Mouse (Mus musculus): ENCODE results near the gene 3110082I17Rik. TPM values are rescaled to one million over a fixed set of nuclear protein-coding genes. Genes with fewer than 3 reads are reported as not detected.
"Not testable (repeated sequence)": the region's sequence is repeated elsewhere in the genome, so short reads cannot be mapped to it uniquely, and the experiment has no call there.

The 3110082I17Rik gene
- polyA plus RNA-seq, 1 experiment from 2014 or later: 26.2 TPM

DNA sequence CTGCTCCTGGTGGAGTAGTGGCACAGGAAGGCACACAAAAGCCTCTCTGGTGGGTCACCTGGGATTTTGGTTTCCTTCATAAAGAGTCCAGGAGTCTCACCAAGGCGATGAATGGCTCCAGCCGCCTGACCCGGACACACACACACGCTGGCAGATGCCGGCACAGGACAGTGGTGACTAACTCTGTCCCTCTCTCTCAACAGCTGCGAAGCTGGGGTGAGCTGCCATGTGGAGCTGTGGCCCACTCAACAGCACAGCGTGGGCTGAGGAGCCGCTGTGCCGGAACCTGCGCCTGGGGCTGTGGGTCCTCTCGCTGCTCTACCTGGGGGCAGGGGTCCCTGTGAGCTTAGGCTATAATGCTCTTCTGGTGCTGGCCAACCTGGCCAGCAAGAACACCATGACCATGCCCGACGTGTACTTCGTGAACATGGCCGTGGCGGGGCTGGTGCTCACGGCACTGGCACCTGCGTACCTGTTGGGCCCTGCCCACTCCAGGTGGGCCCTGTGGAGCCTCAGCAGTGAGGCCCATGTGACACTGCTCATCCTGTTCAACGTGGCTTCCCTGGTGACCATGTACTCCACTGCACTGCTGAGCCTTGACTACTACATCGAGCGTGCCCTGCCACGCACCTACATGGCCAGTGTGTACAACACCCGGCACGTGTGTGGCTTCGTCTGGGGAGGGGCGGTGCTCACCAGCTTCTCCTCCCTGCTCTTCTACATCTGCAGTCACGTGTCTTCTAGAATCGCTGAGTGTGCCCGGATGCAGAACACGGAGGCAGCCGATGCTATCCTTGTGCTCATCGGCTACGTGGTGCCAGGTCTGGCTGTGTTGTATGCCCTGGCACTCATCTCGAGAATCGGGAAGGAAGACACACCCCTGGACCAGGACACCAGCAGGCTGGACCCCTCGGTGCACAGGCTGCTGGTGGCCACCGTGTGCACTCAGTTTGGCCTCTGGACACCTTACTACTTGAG is 67.8 kb downstream of the 3110082I17Rik start:
- Histone ChIP-seq H3K36me3 (peaks cover 59% of the 10 kb centered on the region), H3K9ac (peak overlapping the region; percentile 97), H3K4me1 (replicated peaks) (peaks cover 89% of the 10 kb centered on the region), H3K9me3 (replicated peaks) (no peaks in the 10 kb centered on the region), H3K27ac (peak overlapping the region; percentile 100), H3K4me2 (peak overlapping the region; percentile 89), H3K27me3 (no peaks in the 10 kb centered on the region), H3K4me3 (replicated peaks) (peak overlapping the region; percentile 76)
- WGBS (ENCODE audit: insufficient replicate concordance): 92% methylated on average over 37 of the region's 37 CpGs
- no peak for DNase-seq
- ATAC-seq (ENCODE audit: low read depth): no peak

- peaks cover 92% of the 10 kb centered on the region for H3K4me1 ChIP-seq (replicated peaks)
- DNase-seq: no peak
- H3K9me3 ChIP-seq (replicated peaks): no peaks in the 10 kb centered on the region
- WGBS (ENCODE audit: insufficient replicate concordance): 79% methylated on average over 11 of the region's 11 CpGs
- ATAC-seq (ENCODE audit: low read depth): no peak
- H3K4me2 ChIP-seq: peak overlapping the region; percentile 89
- no peaks in the 10 kb centered on the region for H3K27me3 ChIP-seq
- peak overlapping the region; percentile 76 for H3K4me3 ChIP-seq (replicated peaks)
- peak overlapping the region; percentile 97 for H3K9ac ChIP-seq
- H3K27ac ChIP-seq: peak overlapping the region; percentile 100
- peaks cover 59% of the 10 kb centered on the region for H3K36me3 ChIP-seq
Measured at GRCm38 (mm10) chr5:139391309-139391990, 68.9 kb downstream of the 3110082I17Rik start.

- Histone ChIP-seq H3K9ac (peak overlapping the region; percentile 97), H3K4me2 (peak overlapping the region; percentile 89), H3K36me3 (peaks cover 63% of the 10 kb centered on the region), H3K4me1 (replicated peaks) (peaks cover 98% of the 10 kb centered on the region), H3K4me3 (replicated peaks) (peak overlapping the region; percentile 76), H3K27ac (peak overlapping the region; percentile 100)
- not testable (repeated sequence) for H3K27me3 ChIP-seq; H3K9me3 ChIP-seq (replicated peaks)
- DNase-seq (peak; percentile 55), ATAC-seq (ENCODE audit: low read depth) (peak; percentile 30)
- WGBS (ENCODE audit: insufficient replicate concordance): 29% methylated on average over 5 of the region's 5 CpGs
Measured at GRCm38 (mm10) chr5:139390324-139391119, 69.8 kb downstream of the 3110082I17Rik start.

DNA sequence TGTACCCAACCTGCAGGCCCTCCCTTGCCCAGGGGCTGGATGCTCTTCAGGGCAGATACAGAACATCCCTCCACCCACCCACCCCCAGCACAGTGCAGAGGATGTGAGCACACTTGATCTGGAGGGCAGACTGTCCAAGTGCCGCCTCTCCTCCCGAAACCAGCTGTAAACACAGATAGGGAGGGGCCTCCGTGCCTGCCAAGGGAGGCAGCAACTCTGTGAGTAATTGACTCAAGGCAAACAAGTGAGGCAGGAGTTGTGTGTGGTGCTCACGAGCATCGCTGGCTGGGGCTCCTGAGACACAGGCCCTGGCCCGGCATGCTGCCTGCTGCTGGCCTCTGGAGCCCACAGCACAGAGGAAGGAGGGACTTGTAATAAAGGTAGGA is 70.7 kb downstream of the 3110082I17Rik start:
- Histone ChIP-seq H3K27ac (peak overlapping the region; percentile 100), H3K9ac (peak overlapping the region; percentile 97), H3K27me3 (no peaks in the 10 kb centered on the region), H3K4me3 (replicated peaks) (peak overlapping the region; percentile 76), H3K36me3 (peaks cover 63% of the 10 kb centered on the region), H3K4me1 (replicated peaks) (peaks cover 98% of the 10 kb centered on the region), H3K9me3 (replicated peaks) (no peaks in the 10 kb centered on the region), H3K4me2 (peak overlapping the region; percentile 89)
- ATAC-seq (ENCODE audit: low read depth) (peak; percentile 87), DNase-seq (peak; percentile 86)
- WGBS (ENCODE audit: insufficient replicate concordance): 2% methylated on average over 6 of the region's 6 CpGs

DNA sequence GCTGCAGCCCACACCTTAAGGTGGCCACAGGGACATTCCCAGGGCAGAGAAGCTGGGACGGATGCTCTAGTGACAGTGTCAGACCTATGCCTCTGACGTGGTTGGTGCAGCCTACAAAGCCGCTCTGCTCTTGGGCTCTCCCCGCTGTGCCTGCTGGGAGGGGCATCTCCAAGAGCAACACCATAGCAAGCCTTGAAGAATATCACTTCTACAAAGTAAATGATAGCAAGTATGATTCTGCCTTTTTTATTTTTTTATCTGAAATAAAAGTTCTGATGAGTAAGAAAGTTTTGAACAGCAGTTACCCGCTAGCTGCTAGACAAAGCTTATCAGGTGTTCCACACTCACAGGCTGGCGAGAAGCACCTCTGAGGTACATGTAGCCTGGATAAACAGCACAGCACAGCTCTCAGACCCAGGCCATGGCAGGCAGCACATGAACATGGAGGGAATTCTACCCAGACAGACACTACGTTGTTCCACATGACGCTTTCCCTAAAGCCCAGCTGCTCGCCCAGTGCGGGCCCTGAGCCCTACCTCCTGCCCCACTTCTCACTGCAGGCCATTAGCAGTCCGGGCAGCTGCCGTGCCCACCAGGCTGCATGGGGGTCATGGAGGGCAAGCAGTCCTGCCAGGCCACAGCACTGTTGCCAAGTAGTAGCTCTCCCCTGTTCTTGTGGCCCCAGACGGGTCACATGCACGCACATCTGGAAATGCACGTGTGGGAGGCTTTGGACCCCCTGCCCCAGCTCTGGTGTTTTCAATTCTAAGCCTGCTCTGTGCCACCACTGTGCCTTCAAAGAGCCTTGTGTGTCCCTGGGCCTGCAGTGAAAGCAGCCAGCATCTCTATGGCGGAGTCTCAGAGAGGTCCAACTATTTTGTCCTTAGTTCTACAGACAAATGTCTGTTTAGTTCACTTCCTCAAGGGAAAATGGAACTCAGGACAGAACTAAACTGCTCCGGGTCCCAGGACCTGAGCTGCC is 71.3 kb downstream of the 3110082I17Rik start:
- peaks cover 63% of the 10 kb centered on the region for H3K36me3 ChIP-seq
- 37% methylated on average over 17 of the region's 17 CpGs for WGBS (ENCODE audit: insufficient replicate concordance)
- H3K27me3 ChIP-seq: no peaks in the 10 kb centered on the region
- H3K9ac ChIP-seq: peak overlapping the region; percentile 97
- ATAC-seq (ENCODE audit: low read depth) (peak; percentile 76), DNase-seq (peak; percentile 76)
- H3K4me2 ChIP-seq: peak overlapping the region; percentile 89
- peak overlapping the region; percentile 100 for H3K27ac ChIP-seq
- H3K4me3 ChIP-seq (replicated peaks): peak overlapping the region; percentile 76
- H3K4me1 ChIP-seq (replicated peaks): peaks cover 98% of the 10 kb centered on the region
- H3K9me3 ChIP-seq (replicated peaks): no peaks in the 10 kb centered on the region

- H3K4me3 ChIP-seq (replicated peaks): peak overlapping the region; percentile 76
- no peaks in the 10 kb centered on the region for H3K27me3 ChIP-seq
Measured at GRCm38 (mm10) chr5:139388195-139388570, 72.1 kb downstream of the 3110082I17Rik start.

DNA sequence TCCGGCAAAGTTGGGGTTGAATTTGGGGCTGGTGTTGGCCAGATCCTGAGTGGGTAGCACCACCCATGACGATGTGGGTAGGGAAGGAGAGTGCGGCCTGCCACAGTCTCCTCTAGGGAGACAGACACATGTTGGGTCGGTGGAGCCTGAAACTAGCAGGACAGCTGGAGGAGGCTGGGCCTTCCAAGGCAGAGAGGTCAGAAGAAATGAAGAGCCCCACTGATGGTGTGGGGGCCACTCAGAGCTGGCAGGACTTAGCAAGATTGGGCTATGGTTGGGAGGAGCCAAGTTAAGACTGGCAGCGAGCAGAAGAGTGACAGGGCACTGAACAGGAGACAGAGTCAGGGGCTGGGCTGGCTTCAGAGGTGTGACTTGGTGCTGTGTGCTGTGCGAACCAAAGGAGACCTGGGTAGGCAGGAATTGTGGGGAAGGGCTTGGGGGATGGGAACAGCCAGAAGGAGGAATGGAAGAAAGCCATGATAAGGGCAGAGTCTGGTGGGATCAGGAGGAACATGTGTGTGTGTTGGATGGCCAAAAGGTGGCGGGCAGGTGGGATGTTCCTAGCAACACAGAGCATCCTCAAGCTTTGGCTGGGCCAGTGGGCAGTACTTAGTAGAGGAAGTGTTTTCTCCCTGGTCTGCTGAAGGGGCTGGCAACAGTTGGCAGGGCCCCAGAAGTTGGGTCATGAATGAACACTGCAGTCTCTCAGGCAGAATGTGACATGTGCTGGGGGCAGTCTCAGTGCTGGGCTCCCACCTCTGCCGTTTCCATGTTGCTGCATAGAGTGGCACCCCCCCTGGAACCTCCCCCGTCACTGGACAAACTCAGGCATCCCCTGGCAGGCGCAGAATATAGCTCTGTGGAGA is 72.8 kb downstream of the 3110082I17Rik start:
- peak overlapping the region; percentile 89 for H3K4me2 ChIP-seq
- peak overlapping the region; percentile 76 for H3K4me3 ChIP-seq (replicated peaks)
- peaks cover 98% of the 10 kb centered on the region for H3K4me1 ChIP-seq (replicated peaks)
- peak overlapping the region; percentile 97 for H3K9ac ChIP-seq
- no peaks in the 10 kb centered on the region for H3K9me3 ChIP-seq (replicated peaks)
- H3K27me3 ChIP-seq: no peaks in the 10 kb centered on the region
- H3K36me3 ChIP-seq: peaks cover 56% of the 10 kb centered on the region
- H3K27ac ChIP-seq: peak overlapping the region; percentile 100
- no peak for ATAC-seq (ENCODE audit: low read depth)
- WGBS (ENCODE audit: insufficient replicate concordance): 75% methylated on average over 10 of the region's 10 CpGs
- DNase-seq: no peak

More at GRCm38 (mm10) chr5:139388195-139388570, 72.1 kb downstream of the 3110082I17Rik start:
- DNase-seq (no peak), ATAC-seq (ENCODE audit: low read depth) (no peak)
- Histone ChIP-seq H3K4me2 (peak overlapping the region; percentile 89), H3K36me3 (peaks cover 62% of the 10 kb centered on the region), H3K9me3 (replicated peaks) (no peaks in the 10 kb centered on the region), H3K4me1 (replicated peaks) (peaks cover 98% of the 10 kb centered on the region), H3K27ac (peak overlapping the region; percentile 100), H3K9ac (peak overlapping the region; percentile 97)
- WGBS (ENCODE audit: insufficient replicate concordance): 50% methylated on average over 4 of the region's 4 CpGs

GRCm38 (mm10) chr5:139386047-139386446 is 74.3 kb downstream of the 3110082I17Rik start:
- peak overlapping the region; percentile 97 for H3K9ac ChIP-seq
- 82% methylated on average over 5 of the region's 5 CpGs for WGBS (ENCODE audit: insufficient replicate concordance)
- no peak for DNase-seq
- H3K27me3 ChIP-seq: no peaks in the 10 kb centered on the region
- H3K9me3 ChIP-seq (replicated peaks): no peaks in the 10 kb centered on the region
- ATAC-seq (ENCODE audit: low read depth): no peak
- peak overlapping the region; percentile 100 for H3K27ac ChIP-seq
- H3K4me1 ChIP-seq (replicated peaks): peaks cover 98% of the 10 kb centered on the region
- peak overlapping the region; percentile 89 for H3K4me2 ChIP-seq
- H3K36me3 ChIP-seq: peaks cover 41% of the 10 kb centered on the region
- no peak overlapping the region; the same call in 1 of the 2 replicates for H3K4me3 ChIP-seq (replicated peaks)

DNA sequence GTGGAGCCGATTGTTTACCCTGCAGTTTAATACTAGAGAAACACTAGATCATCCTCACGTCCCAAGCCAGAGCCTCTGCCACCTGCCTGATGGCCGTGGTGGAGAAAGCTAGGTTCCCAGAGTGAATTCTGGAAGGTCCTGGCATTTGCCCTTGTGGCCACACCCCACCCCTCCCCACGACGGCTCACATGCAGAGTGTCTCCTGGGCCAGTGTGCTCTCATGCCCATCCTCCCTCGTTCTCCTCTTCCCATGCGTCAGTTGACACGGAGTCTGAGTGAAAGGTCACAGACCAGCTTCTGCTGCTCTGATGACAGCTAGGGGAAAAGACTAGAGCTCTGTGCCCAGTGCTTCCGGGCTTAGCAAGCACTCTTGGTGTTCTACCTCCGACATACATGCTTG is 75.8 kb downstream of the 3110082I17Rik start:
- Histone ChIP-seq H3K27me3 (no peaks in the 10 kb centered on the region), H3K9me3 (replicated peaks) (no peaks in the 10 kb centered on the region), H3K9ac (peak overlapping the region; percentile 97), H3K36me3 (peaks cover 36% of the 10 kb centered on the region), H3K4me2 (peak overlapping the region; percentile 89), H3K4me1 (replicated peaks) (peaks cover 93% of the 10 kb centered on the region), H3K4me3 (replicated peaks) (0 out of 2 replicates have a peak overlapping the region, but pooled peaks have one; percentile 8), H3K27ac (peak overlapping the region; percentile 100)
- WGBS (ENCODE audit: insufficient replicate concordance): 51% methylated on average over 10 of the region's 10 CpGs
- ATAC-seq (ENCODE audit: low read depth): no peak
- DNase-seq: no peak

Measured in liver, embryonic 13.5 days (tissue).